Mouse (Mus musculus): ENCODE data around the gene Dip2b.

The Dip2b gene

GRCm38 (mm10) chr15:100038470-100038971, at the start of gene Dip2b:
Gene Dip2b, plus strand, starts transcription at chr15:100038664.
- peak; percentile 90 for DNase-seq (ENCODE audit: low spot score)

- no peak for DNase-seq (ENCODE audit: low spot score)
Observed at GRCm38 (mm10) chr15:99993100-99993499, 45.4 kb upstream of the Dip2b start.

GRCm38 (mm10) chr15:99997114-99997804, 41.2 kb upstream of the Dip2b start:
- DNase-seq (ENCODE audit: low spot score): no peak

- no peak for DNase-seq (ENCODE audit: low spot score)
Observed at GRCm38 (mm10) chr15:99999390-99999789, 39.1 kb upstream of the Dip2b start.

- no peak for DNase-seq (ENCODE audit: low spot score)
Observed at GRCm38 (mm10) chr15:100004677-100005273, 33.7 kb upstream of the Dip2b start.

- no peak for DNase-seq (ENCODE audit: low spot score)
Observed at GRCm38 (mm10) chr15:100006180-100006579, 32.3 kb upstream of the Dip2b start.

GRCm38 (mm10) chr15:100018280-100018899, 20.1 kb upstream of the Dip2b start:
- no peak for DNase-seq (ENCODE audit: low spot score)

- no peak for DNase-seq (ENCODE audit: low spot score)
Observed at GRCm38 (mm10) chr15:100021175-100021574, 17.3 kb upstream of the Dip2b start.

- no peak for DNase-seq (ENCODE audit: low spot score)
Observed at GRCm38 (mm10) chr15:100022923-100023322, 15.5 kb upstream of the Dip2b start.

GRCm38 (mm10) chr15:100025076-100025834, 13.2 kb upstream of the Dip2b start:
- DNase-seq (ENCODE audit: low spot score): no peak

- DNase-seq (ENCODE audit: low spot score): no peak
Observed at GRCm38 (mm10) chr15:100028133-100028532, 10.3 kb upstream of the Dip2b start.

- no peak for DNase-seq (ENCODE audit: low spot score)
Observed at GRCm38 (mm10) chr15:100029497-100029896, 9.0 kb upstream of the Dip2b start.

GRCm38 (mm10) chr15:100029900-100030299, 8.6 kb upstream of the Dip2b start:
- DNase-seq (ENCODE audit: low spot score): no peak

- DNase-seq (ENCODE audit: low spot score): no peak
Observed at GRCm38 (mm10) chr15:100032546-100032945, 5.9 kb upstream of the Dip2b start.

- peak; percentile 31 for DNase-seq (ENCODE audit: low spot score)
Observed at GRCm38 (mm10) chr15:100039001-100039701, 687 bp downstream of the Dip2b start.

GRCm38 (mm10) chr15:100040541-100041266, 2.2 kb downstream of the Dip2b start:
- DNase-seq (ENCODE audit: low spot score): no peak

GRCm38 (mm10) chr15:100041267-100042047, 3.0 kb downstream of the Dip2b start:
- no peak for DNase-seq (ENCODE audit: low spot score)

GRCm38 (mm10) chr15:100042048-100042400, 3.6 kb downstream of the Dip2b start:
- DNase-seq (ENCODE audit: low spot score): no peak

- DNase-seq (ENCODE audit: low spot score): no peak
Observed at GRCm38 (mm10) chr15:100045576-100045975, 7.1 kb downstream of the Dip2b start.

- no peak for DNase-seq (ENCODE audit: low spot score)
Observed at GRCm38 (mm10) chr15:100049496-100050087, 11.1 kb downstream of the Dip2b start.
